Mouse (Mus musculus): ENCODE results near the gene Afap1.

DNA sequence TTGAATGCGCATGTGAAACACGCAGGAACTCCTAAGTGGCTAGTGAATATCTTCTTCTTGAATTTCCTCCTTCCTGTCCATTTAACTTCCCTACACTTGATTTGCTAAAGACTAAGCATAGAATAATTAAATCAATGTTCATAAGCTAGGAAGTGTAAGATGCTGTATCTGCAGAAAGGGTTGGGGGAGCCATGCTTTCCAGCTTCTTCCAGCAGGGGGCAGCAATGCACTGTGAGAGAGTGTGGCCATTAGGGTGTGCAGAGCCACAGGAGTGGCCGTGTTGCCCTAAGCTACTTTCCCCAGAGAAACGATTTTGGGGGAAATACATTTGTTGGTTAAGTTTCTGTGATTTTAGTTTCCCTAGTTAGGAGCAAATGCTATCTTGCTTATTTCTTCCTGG lies 88.9 kb downstream of the Afap1 start:
- TF ChIP-seq CTCF (IDR thresholded peaks at IDR 0.05; ENCODE audit: low read depth, low read length), result peak; percentile 49
- no peak for TF ChIP-seq TAL1 (conservative IDR thresholded peaks at IDR 0.05; ENCODE audit: low read depth, low read length)
- no peak for TF ChIP-seq GATA1 (IDR thresholded peaks at IDR 0.05; ENCODE audit: borderline replicate concordance, low read length)
